Mouse (Mus musculus): ENCODE data around the gene Cyp2d40. TPM values are rescaled to one million over a fixed set of nuclear protein-coding genes. Genes with fewer than 3 reads are reported as not detected.
"Not testable (repeated sequence)": the region's sequence is repeated elsewhere in the genome, so short reads cannot be mapped to it uniquely, and the experiment has no call there.

The Cyp2d40 gene
- polyA plus RNA-seq, 1 experiment from 2014 or later = not detected

GRCm38 (mm10) chr15:82793454-82793853, 29.5 kb upstream of the Cyp2d40 start:
- Histone ChIP-seq H3K4me2 (ENCODE audit: low read length) (no peak overlapping the region), H3K27me3 (replicated peaks; ENCODE audit: control insufficient read depth, insufficient read depth, low read length) (no peaks in the 10 kb centered on the region), H3K36me3 (ENCODE audit: control insufficient read depth, insufficient read depth, low read length) (no peaks in the 10 kb centered on the region), H3K9ac (ENCODE audit: low read length) (no peak overlapping the region), H3K4me1 (replicated peaks; ENCODE audit: control insufficient read depth, insufficient read depth, low read length) (no peaks in the 10 kb centered on the region), H3K4me3 (ENCODE audit: low read depth, low read length) (no peak overlapping the region), H3K9me3 (ENCODE audit: control insufficient read depth, low read length) (no peaks in the 10 kb centered on the region), H3K27ac (ENCODE audit: low read depth) (0 out of 2 replicates have a peak overlapping the region, but pooled peaks have one; percentile 27)
- ATAC-seq (replicated peaks; ENCODE audit: low FRiP score, low TSS enrichment, low read depth) (peak; percentile 61; the same call in 1 of the 2 replicates), DNase-seq (ENCODE audit: low spot score) (no peak)
- WGBS = 58% methylated on average over 1 of the region's 1 CpGs

GRCm38 (mm10) chr15:82792566-82792965, 28.6 kb upstream of the Cyp2d40 start:
- no peak overlapping the region for H3K4me3 ChIP-seq (ENCODE audit: low read depth, low read length)
- no peaks in the 10 kb centered on the region for H3K4me1 ChIP-seq (replicated peaks; ENCODE audit: control insufficient read depth, insufficient read depth, low read length)
- H3K27me3 ChIP-seq (replicated peaks; ENCODE audit: control insufficient read depth, insufficient read depth, low read length) = no peaks in the 10 kb centered on the region
- H3K4me2 ChIP-seq (ENCODE audit: low read length) = no peak overlapping the region
- no peak for DNase-seq (ENCODE audit: low spot score)
- H3K36me3 ChIP-seq (ENCODE audit: control insufficient read depth, insufficient read depth, low read length) = no peaks in the 10 kb centered on the region
- no peak for ATAC-seq (replicated peaks; ENCODE audit: low FRiP score, low TSS enrichment, low read depth)
- no peaks in the 10 kb centered on the region for H3K9me3 ChIP-seq (ENCODE audit: control insufficient read depth, low read length)
- WGBS = 91% methylated on average over 11 of the region's 11 CpGs
- no peak overlapping the region for H3K27ac ChIP-seq (ENCODE audit: low read depth)
- H3K9ac ChIP-seq (ENCODE audit: low read length) = no peak overlapping the region

GRCm38 (mm10) chr15:82784581-82784980, 20.6 kb upstream of the Cyp2d40 start:
- no peak overlapping the region for H3K27ac ChIP-seq (ENCODE audit: low read depth)
- no peak overlapping the region for H3K9ac ChIP-seq (ENCODE audit: low read length)
- no peak overlapping the region for H3K4me3 ChIP-seq (ENCODE audit: low read depth, low read length)
- no peaks in the 10 kb centered on the region for H3K9me3 ChIP-seq (ENCODE audit: control insufficient read depth, low read length)
- no peak for ATAC-seq (replicated peaks; ENCODE audit: low FRiP score, low TSS enrichment, low read depth)
- WGBS = 60% methylated on average over 1 of the region's 1 CpGs
- H3K27me3 ChIP-seq (replicated peaks; ENCODE audit: control insufficient read depth, insufficient read depth, low read length) = no peaks in the 10 kb centered on the region
- DNase-seq (ENCODE audit: low spot score) = no peak
- H3K4me1 ChIP-seq (replicated peaks; ENCODE audit: control insufficient read depth, insufficient read depth, low read length) = no peaks in the 10 kb centered on the region
- H3K4me2 ChIP-seq (ENCODE audit: low read length) = no peak overlapping the region
- H3K36me3 ChIP-seq (ENCODE audit: control insufficient read depth, insufficient read depth, low read length) = no peaks in the 10 kb centered on the region

GRCm38 (mm10) chr15:82783800-82784199, 19.8 kb upstream of the Cyp2d40 start:
- no peak overlapping the region for H3K4me2 ChIP-seq (ENCODE audit: low read length)
- H3K4me3 ChIP-seq (ENCODE audit: low read depth, low read length) = no peak overlapping the region
- no peaks in the 10 kb centered on the region for H3K4me1 ChIP-seq (replicated peaks; ENCODE audit: control insufficient read depth, insufficient read depth, low read length)
- WGBS = 50% methylated on average over 1 of the region's 1 CpGs
- no peak for DNase-seq (ENCODE audit: low spot score)
- no peaks in the 10 kb centered on the region for H3K9me3 ChIP-seq (ENCODE audit: control insufficient read depth, low read length)
- no peak overlapping the region for H3K9ac ChIP-seq (ENCODE audit: low read length)
- ATAC-seq (replicated peaks; ENCODE audit: low FRiP score, low TSS enrichment, low read depth) = no peak
- no peak overlapping the region for H3K27ac ChIP-seq (ENCODE audit: low read depth)
- H3K36me3 ChIP-seq (ENCODE audit: control insufficient read depth, insufficient read depth, low read length) = no peaks in the 10 kb centered on the region
- no peaks in the 10 kb centered on the region for H3K27me3 ChIP-seq (replicated peaks; ENCODE audit: control insufficient read depth, insufficient read depth, low read length)

GRCm38 (mm10) chr15:82777856-82778255, 13.9 kb upstream of the Cyp2d40 start:
- H3K27ac ChIP-seq (ENCODE audit: low read depth); H3K9me3 ChIP-seq (ENCODE audit: control insufficient read depth, low read length); H3K4me3 ChIP-seq (ENCODE audit: low read depth, low read length); H3K4me1 ChIP-seq (replicated peaks; ENCODE audit: control insufficient read depth, insufficient read depth, low read length); H3K4me2 ChIP-seq (ENCODE audit: low read length); H3K36me3 ChIP-seq (ENCODE audit: control insufficient read depth, insufficient read depth, low read length); DNase-seq (ENCODE audit: low spot score); H3K9ac ChIP-seq (ENCODE audit: low read length); H3K27me3 ChIP-seq (replicated peaks; ENCODE audit: control insufficient read depth, insufficient read depth, low read length); ATAC-seq (replicated peaks; ENCODE audit: low FRiP score, low TSS enrichment, low read depth): not testable (repeated sequence)
- WGBS = 87% methylated on average over 5 of the region's 5 CpGs

GRCm38 (mm10) chr15:82765943-82766342, 2.0 kb upstream of the Cyp2d40 start:
- H3K4me1 ChIP-seq (replicated peaks; ENCODE audit: control insufficient read depth, insufficient read depth, low read length) = no peaks in the 10 kb centered on the region
- no peaks in the 10 kb centered on the region for H3K9me3 ChIP-seq (ENCODE audit: control insufficient read depth, low read length)
- no peaks in the 10 kb centered on the region for H3K36me3 ChIP-seq (ENCODE audit: control insufficient read depth, insufficient read depth, low read length)
- no peak for ATAC-seq (replicated peaks; ENCODE audit: low FRiP score, low TSS enrichment, low read depth)
- no peaks in the 10 kb centered on the region for H3K27me3 ChIP-seq (replicated peaks; ENCODE audit: control insufficient read depth, insufficient read depth, low read length)
- DNase-seq (ENCODE audit: low spot score) = peak; percentile 16
- H3K27ac ChIP-seq (ENCODE audit: low read depth) = no peak overlapping the region
- WGBS = 86% methylated on average over 2 of the region's 2 CpGs
- no peak overlapping the region for H3K4me2 ChIP-seq (ENCODE audit: low read length)
- H3K4me3 ChIP-seq (ENCODE audit: low read depth, low read length) = no peak overlapping the region
- H3K9ac ChIP-seq (ENCODE audit: low read length) = no peak overlapping the region

GRCm38 (mm10) chr15:82764881-82765280, 898 bp upstream of the Cyp2d40 start:
- H3K4me3 ChIP-seq (ENCODE audit: low read depth, low read length) = no peak overlapping the region
- H3K4me2 ChIP-seq (ENCODE audit: low read length) = no peak overlapping the region
- DNase-seq (ENCODE audit: low spot score) (peak; percentile 3), ATAC-seq (replicated peaks; ENCODE audit: low FRiP score, low TSS enrichment, low read depth) (no peak)
- no peaks in the 10 kb centered on the region for H3K4me1 ChIP-seq (replicated peaks; ENCODE audit: control insufficient read depth, insufficient read depth, low read length)
- no peak overlapping the region for H3K9ac ChIP-seq (ENCODE audit: low read length)
- H3K9me3 ChIP-seq (ENCODE audit: control insufficient read depth, low read length) = no peaks in the 10 kb centered on the region
- H3K27me3 ChIP-seq (replicated peaks; ENCODE audit: control insufficient read depth, insufficient read depth, low read length) = no peaks in the 10 kb centered on the region
- H3K27ac ChIP-seq (ENCODE audit: low read depth) = no peak overlapping the region
- 84% methylated on average over 6 of the region's 6 CpGs for WGBS
- no peaks in the 10 kb centered on the region for H3K36me3 ChIP-seq (ENCODE audit: control insufficient read depth, insufficient read depth, low read length)

GRCm38 (mm10) chr15:82748141-82748540, 15.8 kb downstream of the Cyp2d40 start:
- Histone ChIP-seq H3K9ac (ENCODE audit: low read length) (no peak overlapping the region), H3K9me3 (ENCODE audit: control insufficient read depth, low read length) (0 out of 2 replicates have a peak, but pooled peaks cover 3% of the 10 kb centered on the region), H3K27me3 (replicated peaks; ENCODE audit: control insufficient read depth, insufficient read depth, low read length) (no peaks in the 10 kb centered on the region), H3K4me2 (ENCODE audit: low read length) (no peak overlapping the region), H3K27ac (ENCODE audit: low read depth) (no peak overlapping the region), H3K36me3 (ENCODE audit: control insufficient read depth, insufficient read depth, low read length) (no peaks in the 10 kb centered on the region), H3K4me1 (replicated peaks; ENCODE audit: control insufficient read depth, insufficient read depth, low read length) (no peaks in the 10 kb centered on the region), H3K4me3 (ENCODE audit: low read depth, low read length) (no peak overlapping the region)
- ATAC-seq (replicated peaks; ENCODE audit: low FRiP score, low TSS enrichment, low read depth) = no peak
- no peak for DNase-seq (ENCODE audit: low spot score)
- WGBS = 38% methylated on average over 1 of the region's 1 CpGs

GRCm38 (mm10) chr15:82747516-82747915, 16.5 kb downstream of the Cyp2d40 start:
- H3K36me3 ChIP-seq (ENCODE audit: control insufficient read depth, insufficient read depth, low read length) = no peaks in the 10 kb centered on the region
- H3K4me2 ChIP-seq (ENCODE audit: low read length) = no peak overlapping the region
- 48% methylated on average over 1 of the region's 1 CpGs for WGBS
- no peak overlapping the region for H3K4me3 ChIP-seq (ENCODE audit: low read depth, low read length)
- no peak overlapping the region for H3K27ac ChIP-seq (ENCODE audit: low read depth)
- no peaks in the 10 kb centered on the region for H3K27me3 ChIP-seq (replicated peaks; ENCODE audit: control insufficient read depth, insufficient read depth, low read length)
- H3K9me3 ChIP-seq (ENCODE audit: control insufficient read depth, low read length) = 0 out of 2 replicates have a peak, but pooled peaks cover 3% of the 10 kb centered on the region
- ATAC-seq (replicated peaks; ENCODE audit: low FRiP score, low TSS enrichment, low read depth) (no peak), DNase-seq (ENCODE audit: low spot score) (no peak)
- no peak overlapping the region for H3K9ac ChIP-seq (ENCODE audit: low read length)
- no peaks in the 10 kb centered on the region for H3K4me1 ChIP-seq (replicated peaks; ENCODE audit: control insufficient read depth, insufficient read depth, low read length)
